Mouse (Mus musculus) kidney, embryonic 16.5 days (tissue): Measurements from ENCODE around the gene Anapc11. TPM values are rescaled to one million over a fixed set of nuclear protein-coding genes. Genes with fewer than 3 reads are reported as not detected.

ENCODE experiments used
- ATAC-seq: fragments of 200-750 bp; cut with Nextera tagmentation; 2 replicates; pipeline ENCODE4 v1.8.0; 2017; ENCODE audit warnings: moderate TSS enrichment; ENCODE audit not compliant: low FRiP score, low TSS enrichment
- H3K27ac ChIP-seq: fragments of 300-500 bp; sonication (generic); 2 replicates; pipeline ENCODE4 v1.5.1; 2014; ENCODE audit warnings: low read length
- H3K27me3 ChIP-seq: fragments of 300-500 bp; sonication (generic); 2 replicates; pipeline ENCODE4 v1.6.1; 2014; ENCODE audit warnings: low read length, control low read depth, mixed read lengths; ENCODE audit not compliant: insufficient read depth
- H3K36me3 ChIP-seq: fragments of 300-500 bp; sonication (generic); 2 replicates; pipeline ENCODE4 v1.6.1; 2014; ENCODE audit warnings: low read length, control low read depth, mixed read lengths; ENCODE audit not compliant: insufficient read depth
- H3K4me1 ChIP-seq: fragments of 300-500 bp; sonication (generic); 2 replicates; pipeline ENCODE4 v1.6.1; 2014; ENCODE audit warnings: low read length, control low read depth, mixed read lengths; ENCODE audit not compliant: insufficient read depth
- H3K4me2 ChIP-seq: fragments of 300-500 bp; sonication (generic); replicated peaks from 2 replicates; pipeline ENCODE4 v1.6.1; 2014; ENCODE audit warnings: low read depth, low read length
- H3K4me3 ChIP-seq: fragments of 300-500 bp; sonication (generic); 2 replicates; pipeline ENCODE4 v1.5.1; 2014; ENCODE audit warnings: mild to moderate bottlenecking, low read length
- H3K9ac ChIP-seq: fragments of 300-500 bp; sonication (generic); replicated peaks from 2 replicates; pipeline ENCODE4 v1.6.1; 2014; ENCODE audit warnings: low read length
- H3K9me3 ChIP-seq: fragments of 300-500 bp; sonication (generic); 2 replicates; pipeline ENCODE4 v1.6.1; 2016; ENCODE audit warnings: low read length, control low read depth
- WGBS: fragments of 180-500 bp; shearing (Covaris S2); extraction: QIAGEN DNeasy Blood & Tissue Kit; methylation state at CpG from one replicate; pipeline ENCODE4 v1.1.7; 2014; 5-methylcytosine and 5-hydroxymethylcytosine counted together
- polyA plus RNA-seq: library from polyadenylated mRNA; unstranded; fragments of >200 nt; fragmentation: Nextera tagmentation; extraction: Ambion mirVana; gene quantifications from 2 replicates; pipeline ENCODE4 v1.2.1, GENCODE M21; 2015

The Anapc11 gene
- polyA plus RNA-seq, 1 experiment from 2014 or later, result 195 TPM

DNA sequence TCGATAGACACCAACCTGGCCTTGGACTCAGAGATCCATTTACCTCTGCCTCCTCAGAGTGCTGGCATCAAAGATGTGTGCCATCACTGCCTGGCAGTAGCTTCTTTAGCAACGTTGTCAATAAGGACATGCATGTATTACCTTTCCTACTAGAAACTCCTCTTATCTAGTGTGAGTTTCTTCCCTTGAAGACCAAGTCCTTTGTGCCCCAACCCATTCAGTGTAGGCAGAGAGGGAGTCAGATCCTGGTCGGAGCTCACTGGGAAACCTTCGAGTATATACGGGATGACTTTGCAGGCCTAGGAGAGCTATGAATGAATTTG lies 24.0 kb upstream of the Anapc11 start:
- whole genome bisulfite sequencing, result 39% methylated on average over 5 of the region's 5 CpGs
- H3K9me3 ChIP-seq, result no peaks in the 10 kb centered on the region
- H3K4me1 ChIP-seq, result peaks cover 39% of the 10 kb centered on the region
- H3K36me3 ChIP-seq, result peaks cover 40% of the 10 kb centered on the region
- peak overlapping the region; percentile 93 for H3K9ac ChIP-seq
- H3K27ac ChIP-seq, result no peak overlapping the region
- no peak for ATAC-seq
- H3K4me2 ChIP-seq, result peak overlapping the region; percentile 74
- peak overlapping the region; percentile 86 for H3K4me3 ChIP-seq
- no peaks in the 10 kb centered on the region for H3K27me3 ChIP-seq

DNA sequence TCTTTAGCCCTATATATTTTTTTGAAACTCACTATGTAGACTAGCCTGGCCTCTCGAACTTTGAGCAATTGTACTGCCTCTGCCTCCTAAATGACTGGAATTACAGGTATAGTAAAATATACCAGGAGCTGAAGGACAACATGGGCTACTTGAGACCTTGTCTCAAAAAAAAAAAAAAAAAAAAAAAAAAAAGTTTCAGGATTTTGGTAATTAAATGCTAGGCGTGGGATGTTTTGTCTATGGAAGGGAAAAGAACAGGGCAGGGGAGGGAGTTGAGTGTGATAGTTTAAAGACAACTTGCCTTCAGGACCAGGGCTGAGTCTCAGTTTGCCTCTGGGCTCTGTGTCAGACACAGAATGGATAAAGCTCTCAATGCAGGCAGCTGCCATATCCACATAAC lies 23.2 kb upstream of the Anapc11 start:
- H3K4me3 ChIP-seq, result no peak overlapping the region

DNA sequence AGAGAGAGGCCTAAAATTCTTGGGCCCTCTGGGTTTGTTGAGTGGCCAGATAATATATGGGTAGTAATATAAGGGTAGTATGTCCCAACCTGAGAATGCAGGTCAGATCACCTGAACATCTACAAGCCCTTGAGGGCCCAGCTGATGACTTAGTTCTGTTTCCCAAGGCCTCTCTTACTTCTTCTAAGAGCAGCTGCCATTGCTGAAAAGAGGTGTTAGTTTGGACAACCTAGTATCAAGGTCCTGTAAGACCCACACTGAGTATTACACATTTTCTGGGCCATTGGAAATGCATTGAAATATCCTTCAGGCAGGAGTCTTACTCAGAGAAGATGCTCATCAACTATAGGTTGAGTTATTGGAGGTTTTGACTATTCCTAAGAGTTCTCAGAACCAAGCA lies 22.3 kb upstream of the Anapc11 start:
- no peaks in the 10 kb centered on the region for H3K9me3 ChIP-seq
- ATAC-seq, result no peak
- H3K27me3 ChIP-seq, result no peaks in the 10 kb centered on the region
- no peak overlapping the region for H3K4me2 ChIP-seq
- peak overlapping the region; percentile 37; the same call in 1 of the 2 replicates for H3K27ac ChIP-seq
- no peak overlapping the region for H3K9ac ChIP-seq
- H3K4me1 ChIP-seq, result peaks cover 50% of the 10 kb centered on the region
- H3K4me3 ChIP-seq, result no peak overlapping the region
- H3K36me3 ChIP-seq, result peaks cover 35% of the 10 kb centered on the region

More for the DNA sequence above, 23.2 kb upstream of the Anapc11 start:
- no peak overlapping the region for H3K27ac ChIP-seq
- H3K27me3 ChIP-seq, result no peaks in the 10 kb centered on the region
- WGBS, result 71% methylated on average over 2 of the region's 2 CpGs
- H3K9me3 ChIP-seq, result no peaks in the 10 kb centered on the region
- H3K36me3 ChIP-seq, result peaks cover 43% of the 10 kb centered on the region
- no peak for ATAC-seq
- peak overlapping the region; percentile 93; the same call in 1 of the 2 replicates for H3K9ac ChIP-seq
- peaks cover 48% of the 10 kb centered on the region for H3K4me1 ChIP-seq
- no peak overlapping the region for H3K4me2 ChIP-seq

DNA sequence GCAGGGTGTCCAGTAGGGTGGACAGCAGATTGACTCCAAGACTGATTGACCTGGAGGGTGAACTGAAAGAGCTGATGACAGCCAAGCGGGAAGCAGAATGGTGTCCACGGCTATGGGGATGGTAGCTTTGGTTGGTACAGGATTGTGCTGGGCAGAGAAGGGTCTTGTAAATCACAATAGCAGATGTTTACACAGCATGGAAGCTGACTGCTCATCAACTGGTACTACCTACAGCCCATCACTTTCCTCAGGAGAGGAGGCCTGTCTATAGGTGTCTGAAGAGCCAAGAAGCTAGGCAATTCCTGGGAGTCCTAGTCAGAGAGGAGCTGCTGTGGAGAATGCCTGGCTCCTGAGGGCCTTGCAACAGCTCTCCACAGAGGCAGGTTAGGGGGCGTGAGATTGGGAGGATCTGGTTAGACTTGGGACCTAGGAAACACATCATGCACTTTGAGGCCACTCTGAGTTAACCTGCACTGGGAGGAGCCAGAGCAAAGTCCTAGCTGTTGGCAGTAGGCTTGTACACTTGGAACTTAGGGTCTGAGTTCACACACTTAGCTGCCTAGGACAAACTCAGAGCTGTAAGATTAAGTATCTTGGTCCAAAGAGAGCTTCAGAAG lies 21.7 kb upstream of the Anapc11 start:
- 77% methylated on average over 3 of the region's 3 CpGs for WGBS
- Histone ChIP-seq H3K4me1 (peaks cover 45% of the 10 kb centered on the region), H3K27me3 (no peaks in the 10 kb centered on the region), H3K4me3 (no peak overlapping the region), H3K36me3 (peaks cover 29% of the 10 kb centered on the region), H3K4me2 (no peak overlapping the region), H3K9ac (no peak overlapping the region), H3K9me3 (no peaks in the 10 kb centered on the region), H3K27ac (peak overlapping the region; percentile 65; the same call in 1 of the 2 replicates)
- ATAC-seq, result no peak

DNA sequence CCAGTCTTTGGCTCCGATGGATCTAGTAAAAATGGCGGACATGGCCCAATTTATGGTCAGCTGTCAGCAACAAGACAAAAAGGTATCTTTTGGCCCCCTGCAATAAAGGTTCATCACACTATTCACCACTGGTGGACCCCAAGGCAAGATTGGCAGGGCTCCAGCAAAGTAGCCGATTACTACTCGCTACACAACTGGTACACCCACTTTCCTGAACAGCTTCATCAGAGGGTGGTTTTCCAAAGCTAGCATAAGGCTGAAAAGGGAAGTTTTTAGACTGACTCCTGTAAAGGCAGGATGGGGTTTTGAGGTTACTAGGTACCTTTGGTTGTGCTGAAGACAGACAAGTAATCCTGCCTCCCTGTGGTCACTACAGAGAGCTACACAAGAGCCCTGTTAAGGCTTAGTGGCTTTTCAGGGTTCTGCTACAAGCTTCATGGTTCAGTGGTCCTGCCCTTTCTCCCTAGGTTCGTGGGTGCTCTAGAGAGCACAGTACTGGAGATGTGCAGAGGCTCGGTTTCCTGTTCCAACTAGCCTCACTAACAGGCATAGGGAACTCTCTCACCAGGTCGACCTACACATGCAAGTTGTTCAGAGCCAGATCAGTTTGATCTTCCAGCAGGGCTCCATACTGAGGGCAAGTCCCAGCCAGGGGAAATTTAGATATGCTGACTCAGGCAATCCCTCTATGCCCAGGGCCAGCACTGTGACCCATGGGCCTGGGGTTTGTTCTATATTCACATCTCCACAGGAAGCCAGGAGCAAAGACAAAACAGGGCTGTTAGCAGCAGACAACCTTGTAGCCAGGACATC lies 20.8 kb upstream of the Anapc11 start:
- no peak overlapping the region for H3K4me3 ChIP-seq
- H3K27ac ChIP-seq, result peak overlapping the region; percentile 65
- no peak for ATAC-seq
- H3K9me3 ChIP-seq, result no peaks in the 10 kb centered on the region
- 72% methylated on average over 7 of the region's 7 CpGs for WGBS
- no peak overlapping the region for H3K4me2 ChIP-seq
- no peaks in the 10 kb centered on the region for H3K27me3 ChIP-seq
- no peak overlapping the region; the same call in 1 of the 2 replicates for H3K9ac ChIP-seq
- peaks cover 48% of the 10 kb centered on the region for H3K4me1 ChIP-seq
- H3K36me3 ChIP-seq, result peaks cover 29% of the 10 kb centered on the region

DNA sequence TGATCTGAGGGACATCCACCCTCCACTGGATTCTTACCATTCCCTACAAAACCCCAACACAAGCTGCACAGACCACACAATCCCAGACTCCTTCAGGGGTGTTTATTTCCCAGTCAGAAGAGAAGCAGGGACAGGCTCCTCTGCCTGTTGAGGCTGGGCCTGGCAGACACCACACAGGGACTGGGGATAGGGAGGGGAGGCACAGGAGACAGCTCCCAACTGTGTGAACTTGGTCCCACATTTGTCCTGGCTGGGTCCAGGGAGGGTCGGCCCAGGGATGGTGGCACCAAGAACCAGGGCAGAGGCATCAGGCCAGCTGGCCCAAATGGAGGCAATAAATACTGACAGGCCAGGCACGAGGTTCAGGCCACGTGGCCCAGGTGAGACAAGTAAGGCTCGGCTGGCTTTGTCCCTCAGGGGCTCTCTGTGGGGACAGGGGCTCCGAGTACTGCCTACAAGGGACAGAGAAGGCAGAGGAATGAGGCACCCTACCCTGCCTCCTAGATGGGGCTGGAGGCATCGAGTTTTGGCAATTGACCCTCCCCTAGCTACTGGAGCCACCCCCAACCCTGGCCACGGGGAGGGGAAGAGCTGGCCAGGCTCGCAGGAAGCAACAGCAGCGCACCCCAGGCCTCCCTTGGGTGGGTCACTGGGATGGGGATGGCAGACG lies 20.1 kb upstream of the Anapc11 start:
- WGBS, result 77% methylated on average over 10 of the region's 10 CpGs
- no peak overlapping the region for H3K4me2 ChIP-seq
- H3K9ac ChIP-seq, result no peak overlapping the region
- H3K27ac ChIP-seq, result peak overlapping the region; percentile 65
- H3K4me3 ChIP-seq, result no peak overlapping the region
- H3K27me3 ChIP-seq, result no peaks in the 10 kb centered on the region
- H3K9me3 ChIP-seq, result no peaks in the 10 kb centered on the region
- peaks cover 29% of the 10 kb centered on the region for H3K36me3 ChIP-seq
- no peak for ATAC-seq
- H3K4me1 ChIP-seq, result peaks cover 50% of the 10 kb centered on the region

DNA sequence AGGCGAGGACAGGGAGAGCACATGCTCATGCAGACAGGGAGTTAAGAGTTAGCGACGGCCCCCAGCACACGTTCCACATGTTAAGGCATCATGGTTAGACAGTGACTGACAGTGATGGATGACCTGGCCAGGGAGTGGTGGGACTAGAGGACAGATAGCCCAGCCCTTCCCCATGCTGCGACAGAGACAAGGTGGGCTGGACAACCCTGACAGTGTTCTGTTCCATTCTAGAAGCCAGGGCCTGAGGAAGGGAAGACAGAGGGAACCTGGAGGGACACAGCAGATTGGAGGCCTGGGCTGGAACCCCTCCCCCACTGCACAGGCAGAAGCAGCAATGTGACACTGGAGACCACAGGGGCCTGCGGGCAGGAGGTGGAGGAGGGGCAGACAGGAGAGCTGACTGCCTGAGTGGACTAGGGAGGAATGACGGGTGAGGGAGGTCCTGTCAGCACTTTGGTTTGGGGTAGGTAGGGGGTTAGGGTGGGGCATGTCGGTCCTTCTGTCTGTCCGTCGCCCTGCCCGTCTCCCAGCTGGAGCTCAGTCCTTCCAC lies 19.5 kb upstream of the Anapc11 start:
- Histone ChIP-seq H3K4me2 (no peak overlapping the region), H3K9ac (peak overlapping the region; percentile 23; the same call in 1 of the 2 replicates), H3K4me1 (peaks cover 50% of the 10 kb centered on the region), H3K27me3 (no peaks in the 10 kb centered on the region), H3K36me3 (peaks cover 31% of the 10 kb centered on the region), H3K4me3 (no peak overlapping the region), H3K9me3 (0 out of 2 replicates have a peak, but pooled peaks cover under 1% of the 10 kb centered on the region), H3K27ac (peak overlapping the region; percentile 65)
- ATAC-seq, result no peak
- 66% methylated on average over 11 of the region's 11 CpGs for WGBS

DNA sequence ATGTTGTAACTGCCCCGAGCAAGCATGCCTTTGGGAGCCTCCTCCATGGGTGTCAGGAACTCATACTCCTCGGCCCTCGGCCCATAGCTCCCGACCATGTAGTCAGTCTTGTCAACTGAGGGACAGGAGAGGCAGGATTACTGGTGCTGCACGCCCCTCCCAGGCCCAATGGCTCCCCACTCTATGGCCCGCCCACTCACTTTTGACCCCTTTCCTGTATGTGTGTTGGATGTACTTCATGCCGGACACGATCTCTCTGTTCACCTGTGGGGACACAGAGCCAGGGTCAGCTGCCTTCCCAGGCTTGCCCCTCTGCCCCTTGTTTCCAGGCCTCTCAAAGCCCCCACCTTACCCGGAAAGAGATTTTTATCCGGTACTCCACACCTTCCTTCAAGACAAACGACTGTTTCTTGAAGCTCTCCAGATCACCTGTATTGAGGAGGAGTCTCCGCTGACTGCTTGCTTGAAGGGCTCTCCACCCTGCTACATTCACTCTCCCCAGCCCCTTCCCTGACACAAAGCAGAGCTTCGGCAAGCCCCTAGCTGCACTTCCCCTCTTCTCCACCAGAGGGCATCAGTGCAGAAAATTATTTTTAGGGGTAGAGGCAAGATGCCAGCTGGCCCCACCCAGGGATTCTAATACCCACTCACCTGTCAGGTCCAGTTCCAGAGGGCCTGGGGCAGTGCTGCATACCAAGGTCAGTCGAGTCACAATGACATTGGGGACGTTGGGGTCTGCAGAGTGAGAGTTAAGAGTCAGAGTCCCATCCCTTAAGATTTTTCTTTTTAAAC lies 18.7 kb upstream of the Anapc11 start:
- 0 out of 2 replicates have a peak, but pooled peaks cover 4% of the 10 kb centered on the region for H3K9me3 ChIP-seq
- H3K27me3 ChIP-seq, result no peaks in the 10 kb centered on the region
- peak overlapping the region; percentile 97 for H3K9ac ChIP-seq
- H3K36me3 ChIP-seq, result peaks cover 36% of the 10 kb centered on the region
- no peak for ATAC-seq
- H3K4me3 ChIP-seq, result peak overlapping the region; percentile 88
- H3K4me2 ChIP-seq, result peak overlapping the region; percentile 61
- peaks cover 45% of the 10 kb centered on the region for H3K4me1 ChIP-seq
- WGBS, result 48% methylated on average over 15 of the region's 15 CpGs
- H3K27ac ChIP-seq, result peak overlapping the region; percentile 90

DNA sequence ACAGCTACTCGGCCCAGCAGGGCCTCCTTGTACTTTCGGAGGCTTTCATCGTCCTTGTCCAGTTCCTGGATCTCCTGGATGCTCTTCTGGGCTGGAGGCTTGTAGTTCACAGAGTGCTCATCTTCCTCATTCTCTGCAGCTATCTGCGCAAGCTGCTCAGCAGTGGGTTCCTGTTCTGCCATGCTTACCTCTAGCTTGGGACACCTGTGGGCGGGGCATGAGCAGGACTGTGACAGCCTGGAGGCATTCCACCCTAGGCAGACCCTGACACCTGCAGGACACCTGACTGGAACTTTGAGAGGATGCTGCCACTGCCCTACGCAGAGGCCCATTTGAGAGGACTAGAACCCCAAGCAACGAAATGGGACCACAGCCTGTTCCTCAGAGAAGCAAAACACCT lies 18.0 kb upstream of the Anapc11 start:
- Histone ChIP-seq H3K9me3 (0 out of 2 replicates have a peak, but pooled peaks cover 4% of the 10 kb centered on the region), H3K4me1 (peaks cover 41% of the 10 kb centered on the region), H3K9ac (peak overlapping the region; percentile 97), H3K4me2 (peak overlapping the region; percentile 61), H3K36me3 (peaks cover 40% of the 10 kb centered on the region), H3K27ac (peak overlapping the region; percentile 90), H3K27me3 (no peaks in the 10 kb centered on the region), H3K4me3 (peak overlapping the region; percentile 88)
- WGBS, result 58% methylated on average over 7 of the region's 7 CpGs
- no peak for ATAC-seq
